Mouse (Mus musculus) lung, postnatal 0 days (tissue): ENCODE data around the gene Klhl2. TPM values are rescaled to one million over a fixed set of nuclear protein-coding genes. Genes with fewer than 3 reads are reported as not detected.
A peak's percentile ranks its signal among the peaks of the same experiment; 100 is the strongest.

Source experiments
- ATAC-seq: fragments of 200-750 bp; cut with Nextera tagmentation; 2 replicates; pipeline ENCODE4 v1.8.0; 2017; ENCODE audit warnings: moderate library complexity
- DNase-seq: peaks from one replicate; pipeline ENCODE4 v3.0.0-alpha.2; 2016; ENCODE audit warnings: low spot score
- H3K27ac ChIP-seq: fragments of 300-500 bp; sonication (generic); 2 replicates; pipeline ENCODE4 v1.5.1; 2014; ENCODE audit warnings: antibody characterized with exemption, mild to moderate bottlenecking, low read length, mixed read lengths
- H3K27me3 ChIP-seq: fragments of 300-500 bp; sonication (generic); replicated peaks from 2 replicates; pipeline ENCODE4 v1.6.1; 2014; ENCODE audit warnings: low read length, mixed read lengths; ENCODE audit not compliant: insufficient read depth
- H3K36me3 ChIP-seq: fragments of 300-500 bp; sonication (generic); 2 replicates; pipeline ENCODE4 v1.6.1; 2014; ENCODE audit warnings: low read length, mixed read lengths; ENCODE audit not compliant: insufficient read depth
- H3K4me1 ChIP-seq: fragments of 300-500 bp; sonication (generic); 2 replicates; pipeline ENCODE4 v1.6.1; 2014; ENCODE audit warnings: antibody characterized with exemption, low read depth, low read length, mixed read lengths; ENCODE audit not compliant: insufficient read depth
- H3K4me2 ChIP-seq: fragments of 300-500 bp; sonication (generic); replicated peaks from 2 replicates; pipeline ENCODE4 v1.6.1; 2014; ENCODE audit warnings: low read depth, mild to moderate bottlenecking, low read length, moderate library complexity, mixed read lengths
- H3K4me3 ChIP-seq: fragments of 300-500 bp; sonication (generic); 2 replicates; pipeline ENCODE4 v1.5.1; 2014; ENCODE audit warnings: low read depth, low read length
- H3K9ac ChIP-seq: fragments of 300-500 bp; sonication (generic); replicated peaks from 2 replicates; pipeline ENCODE4 v1.6.1; 2014; ENCODE audit warnings: low read depth, mild to moderate bottlenecking
- H3K9me3 ChIP-seq: fragments of 300-500 bp; sonication (generic); 2 replicates; pipeline ENCODE4 v1.6.1; 2016; ENCODE audit warnings: low read length, mixed read lengths
- CTCF ChIP-seq: IDR thresholded peaks from 2 replicates; pipeline ENCODE4 v1.5.1; 2016; ENCODE audit warnings: antibody characterized with exemption, mild to moderate bottlenecking
- EP300 ChIP-seq: IDR thresholded peaks from 2 replicates; pipeline ENCODE4 v1.6.1; 2016; ENCODE audit warnings: antibody characterized with exemption, mild to moderate bottlenecking, control low read depth
- WGBS: fragments of 180-500 bp; shearing (Covaris S2); extraction: QIAGEN DNeasy Blood & Tissue Kit; methylation state at CpG from one replicate; pipeline ENCODE4 v1.1.7; 2014; 5-methylcytosine and 5-hydroxymethylcytosine counted together
- polyA plus RNA-seq: library from polyadenylated mRNA; unstranded; fragments of >200 nt; fragmentation: Nextera tagmentation; extraction: Ambion mirVana; gene quantifications from 2 replicates; pipeline ENCODE4 v1.2.1, GENCODE M21; 2015

The Klhl2 gene
- polyA plus RNA-seq, 1 experiment from 2014 or later: 12.6 TPM

DNA sequence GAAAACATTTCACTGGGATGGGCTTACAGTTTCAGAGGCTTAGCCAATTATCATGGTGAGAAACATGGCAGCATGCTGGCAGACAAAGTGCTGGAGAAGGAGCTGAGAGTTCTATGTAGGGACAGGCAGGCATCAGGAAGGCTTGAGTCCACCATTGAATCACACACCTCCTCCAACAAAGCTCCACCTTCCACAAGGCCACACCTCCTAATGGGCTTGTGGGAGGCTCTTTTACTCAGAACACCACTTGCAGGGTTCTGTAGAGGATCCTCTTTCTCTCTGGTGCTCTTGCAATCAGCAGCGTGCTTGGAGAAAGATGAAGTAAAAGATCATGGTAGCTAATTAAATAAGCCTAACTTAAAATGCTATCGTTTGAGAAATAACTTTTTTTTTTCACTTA, 63.0 kb downstream of the Klhl2 start:
- WGBS: 83% methylated on average over 2 of the region's 2 CpGs
- Histone ChIP-seq H3K9me3 (no peaks in the 10 kb centered on the region), H3K4me2 (no peak overlapping the region), H3K36me3 (no peaks in the 10 kb centered on the region), H3K9ac (no peak overlapping the region), H3K4me1 (no peaks in the 10 kb centered on the region), H3K27ac (no peak overlapping the region), H3K27me3 (no peaks in the 10 kb centered on the region), H3K4me3 (no peak overlapping the region)
- DNase-seq (no peak), ATAC-seq (no peak)
- TF ChIP-seq CTCF (no peak), EP300 (no peak)

DNA sequence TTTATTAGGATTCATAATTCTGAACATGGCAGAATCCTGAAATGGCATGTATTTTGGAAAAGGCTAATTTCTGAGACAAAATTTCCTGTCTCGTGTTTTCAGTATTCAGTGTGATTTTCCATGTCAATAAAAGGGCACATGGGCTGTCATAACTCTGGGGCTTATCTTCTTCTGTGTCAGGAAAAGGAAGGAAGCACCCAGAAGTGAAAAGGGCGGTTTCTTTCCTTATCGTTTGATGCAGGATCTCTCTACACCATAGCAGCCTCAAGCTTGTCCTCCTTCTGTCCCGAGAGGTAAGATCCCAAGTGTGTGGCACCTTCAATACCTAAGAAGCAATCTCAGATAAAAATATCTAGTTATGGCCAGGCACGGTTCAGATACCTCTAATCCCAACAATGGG, 65.6 kb downstream of the Klhl2 start:
- Histone ChIP-seq H3K4me2 (no peak overlapping the region), H3K4me1 (no peaks in the 10 kb centered on the region), H3K9me3 (no peaks in the 10 kb centered on the region), H3K27ac (no peak overlapping the region), H3K36me3 (no peaks in the 10 kb centered on the region), H3K4me3 (no peak overlapping the region), H3K27me3 (no peaks in the 10 kb centered on the region), H3K9ac (no peak overlapping the region)
- WGBS: 66% methylated on average over 5 of the region's 5 CpGs
- ATAC-seq (no peak), DNase-seq (no peak)
- TF ChIP-seq EP300 (peak; percentile 28; the same call in 1 of the 2 replicates), CTCF (no peak)

DNA sequence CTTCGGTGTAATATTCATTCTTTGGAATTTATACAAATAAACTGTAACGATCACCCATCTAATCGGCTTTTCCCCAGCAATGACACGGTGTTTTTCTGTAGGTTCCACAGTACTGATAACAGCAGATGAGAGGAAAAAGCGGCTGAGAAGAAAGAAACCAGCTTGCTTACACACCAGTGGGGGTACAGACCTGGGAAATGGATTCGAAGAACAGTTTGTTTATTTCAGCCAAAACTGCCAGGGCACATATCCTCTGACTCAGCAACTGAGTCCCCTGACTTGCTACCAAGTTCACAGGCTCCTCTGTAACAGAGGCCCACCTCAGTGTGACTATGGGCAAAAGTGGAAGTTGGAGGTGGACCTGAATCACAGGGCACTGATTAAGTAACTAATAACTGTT, 67.9 kb downstream of the Klhl2 start:
- no peak for DNase-seq
- TF ChIP-seq EP300: no peak
- no peak for TF ChIP-seq CTCF
- H3K9me3 ChIP-seq: no peaks in the 10 kb centered on the region
- no peak overlapping the region for H3K9ac ChIP-seq
- H3K4me3 ChIP-seq: no peak overlapping the region
- H3K36me3 ChIP-seq: no peaks in the 10 kb centered on the region; the same call in 1 of the 2 replicates
- H3K4me2 ChIP-seq: no peak overlapping the region
- WGBS: 62% methylated on average over 6 of the region's 6 CpGs
- no peaks in the 10 kb centered on the region for H3K4me1 ChIP-seq
- ATAC-seq: no peak
- no peaks in the 10 kb centered on the region for H3K27me3 ChIP-seq
- no peak overlapping the region for H3K27ac ChIP-seq

DNA sequence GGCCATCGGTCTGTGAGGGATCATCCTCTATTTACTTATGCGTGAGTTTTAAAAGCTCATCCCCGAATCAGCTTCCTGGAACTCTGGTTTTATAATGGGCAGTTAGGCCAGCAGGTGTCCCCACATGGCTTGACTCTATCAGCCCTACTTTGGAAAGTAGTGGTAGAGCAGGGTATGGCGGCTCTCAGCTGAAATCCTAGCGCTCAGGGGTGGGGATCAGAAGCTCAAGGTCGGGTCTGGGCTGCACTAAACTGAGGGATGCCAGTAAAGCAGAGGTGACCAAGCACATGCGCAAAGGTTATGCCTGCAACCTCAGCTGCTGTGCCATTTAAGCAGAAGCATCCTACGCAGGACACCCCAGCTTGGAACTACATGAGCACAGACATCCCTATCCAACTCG, 71.9 kb downstream of the Klhl2 start:
- 0 out of 2 replicates have a peak, but pooled peaks have one; percentile 25 for ATAC-seq
- TF ChIP-seq EP300: no peak
- TF ChIP-seq CTCF: peak; percentile 61
- no peak overlapping the region for H3K9ac ChIP-seq
- H3K4me3 ChIP-seq: no peak overlapping the region
- no peaks in the 10 kb centered on the region for H3K27me3 ChIP-seq
- no peak for DNase-seq
- no peak overlapping the region for H3K4me2 ChIP-seq
- no peak overlapping the region for H3K27ac ChIP-seq
- no peaks in the 10 kb centered on the region for H3K9me3 ChIP-seq
- H3K4me1 ChIP-seq: no peaks in the 10 kb centered on the region
- WGBS: 71% methylated on average over 9 of the region's 9 CpGs
- peaks cover 4% of the 10 kb centered on the region; the same call in 1 of the 2 replicates for H3K36me3 ChIP-seq

DNA sequence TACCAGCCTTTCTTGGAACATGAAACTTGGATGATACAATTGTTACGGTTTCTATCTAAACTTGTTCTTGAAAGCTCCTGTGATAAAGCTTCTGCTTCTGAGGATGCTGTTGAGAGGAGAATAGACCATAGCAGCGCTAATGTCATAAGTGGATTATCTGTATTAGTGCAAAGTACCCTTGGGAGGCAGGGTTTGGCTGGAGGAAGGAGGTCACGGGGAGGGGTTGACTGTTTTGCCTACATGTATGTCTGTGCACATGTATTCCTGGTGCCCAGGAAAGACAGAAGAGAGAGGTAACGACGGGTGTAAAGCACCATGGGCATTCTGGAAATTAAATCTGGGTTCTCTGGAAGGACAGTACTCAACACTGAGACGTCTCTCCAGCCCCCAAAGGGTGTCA, 75.7 kb downstream of the Klhl2 start:
- 95% methylated on average over 6 of the region's 6 CpGs for WGBS
- no peak overlapping the region for H3K4me3 ChIP-seq
- H3K27me3 ChIP-seq: no peaks in the 10 kb centered on the region
- H3K9me3 ChIP-seq: no peaks in the 10 kb centered on the region
- no peaks in the 10 kb centered on the region for H3K4me1 ChIP-seq
- H3K4me2 ChIP-seq: no peak overlapping the region
- ATAC-seq (no peak), DNase-seq (no peak)
- TF ChIP-seq CTCF (no peak), EP300 (no peak)
- no peak overlapping the region for H3K9ac ChIP-seq
- peaks cover 4% of the 10 kb centered on the region; the same call in 1 of the 2 replicates for H3K36me3 ChIP-seq
- H3K27ac ChIP-seq: no peak overlapping the region

DNA sequence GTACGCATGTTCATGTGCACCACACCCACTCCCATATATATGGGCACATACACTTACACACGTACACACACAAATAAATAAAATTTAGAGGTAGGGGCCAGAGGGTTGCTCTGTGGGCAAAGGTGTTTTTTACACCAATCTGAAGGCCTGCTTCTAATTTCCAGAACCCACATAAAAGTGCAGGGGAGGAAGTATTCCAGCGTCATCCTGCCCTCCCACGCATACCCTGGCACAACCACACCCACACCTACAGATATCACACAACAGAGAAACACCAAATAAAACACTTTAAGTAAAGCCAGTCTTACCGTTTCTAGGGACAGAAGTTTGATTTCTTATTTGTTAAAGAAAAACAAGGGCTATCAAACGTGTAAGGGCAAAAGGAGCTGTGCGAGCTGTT, 79.0 kb downstream of the Klhl2 start:
- no peaks in the 10 kb centered on the region for H3K9me3 ChIP-seq
- no peaks in the 10 kb centered on the region for H3K4me1 ChIP-seq
- no peak overlapping the region for H3K9ac ChIP-seq
- H3K4me3 ChIP-seq: no peak overlapping the region
- no peak for DNase-seq
- 85% methylated on average over 7 of the region's 7 CpGs for WGBS
- H3K27me3 ChIP-seq: no peaks in the 10 kb centered on the region
- TF ChIP-seq CTCF (no peak), EP300 (no peak)
- H3K4me2 ChIP-seq: no peak overlapping the region
- ATAC-seq: no peak
- H3K27ac ChIP-seq: no peak overlapping the region
- 0 out of 2 replicates have a peak, but pooled peaks cover 4% of the 10 kb centered on the region for H3K36me3 ChIP-seq

DNA sequence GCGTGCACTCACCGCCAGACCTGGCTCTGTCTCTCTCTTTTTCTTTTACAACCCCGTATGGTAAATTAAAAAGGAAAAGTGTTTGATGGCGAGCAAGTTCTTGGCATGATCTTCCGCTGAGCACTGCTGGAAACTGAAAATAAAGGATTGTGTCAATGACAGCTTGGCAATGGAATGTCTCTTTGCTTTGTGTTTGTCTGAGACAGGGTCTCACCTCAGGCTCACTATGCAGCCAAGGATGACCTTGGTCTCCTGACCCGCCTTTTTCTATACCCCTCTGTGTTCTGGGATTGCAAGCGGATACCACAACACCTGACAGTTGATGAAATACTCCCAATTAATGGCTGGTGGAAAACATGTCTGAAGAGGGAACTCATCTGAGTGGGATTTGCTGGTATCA, 80.2 kb downstream of the Klhl2 start:
- H3K4me3 ChIP-seq: no peak overlapping the region
- H3K27me3 ChIP-seq: no peaks in the 10 kb centered on the region
- H3K27ac ChIP-seq: no peak overlapping the region
- no peak overlapping the region for H3K9ac ChIP-seq
- TF ChIP-seq CTCF (no peak), EP300 (no peak)
- 0 out of 2 replicates have a peak, but pooled peaks cover 3% of the 10 kb centered on the region for H3K36me3 ChIP-seq
- no peak overlapping the region for H3K4me2 ChIP-seq
- 82% methylated on average over 7 of the region's 7 CpGs for WGBS
- H3K4me1 ChIP-seq: no peaks in the 10 kb centered on the region
- ATAC-seq (no peak), DNase-seq (no peak)
- H3K9me3 ChIP-seq: no peaks in the 10 kb centered on the region
